Comparison of ENCODE assay signal across 15 mouse cellular contexts in the genomic region with DNA sequence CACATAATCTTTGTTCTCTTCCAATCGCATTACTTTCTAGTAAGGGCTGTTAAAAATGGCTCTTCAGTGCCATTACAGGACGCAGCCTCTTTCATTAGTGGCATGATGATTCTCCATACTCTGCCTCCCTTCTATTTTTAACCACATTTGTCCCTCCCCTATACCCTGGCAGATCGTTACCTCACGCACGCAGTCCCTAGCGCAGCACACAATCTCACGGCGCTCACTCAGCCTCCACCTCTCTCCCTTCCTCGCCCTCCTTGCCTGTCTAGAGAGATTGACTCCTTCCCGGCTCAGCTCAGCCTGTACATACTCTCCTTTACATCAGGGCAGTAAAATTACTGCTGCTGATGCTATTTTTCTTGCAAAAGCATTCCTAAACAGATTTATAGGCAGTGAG. TPM values are rescaled to one million over a fixed set of nuclear protein-coding genes. Genes with fewer than 3 reads are reported as not detected.
DNase-seq lines count a peak whose midpoint lies in the region; ATAC-seq and TF ChIP-seq lines count a peak whose summit lies in the region.
"Had no signal": no experiment of that assay in that cellular context is flagged by ENCODE, and none has a peak within 500 bp of the region (broad histone marks: within the 10 kb centered on the region; RNA-seq: fewer than 3 reads in every experiment).

No protein-coding gene starts in this region.

- H3K4me2 ChIP-seq in forebrain, postnatal 0 days (ENCODE audit: low read depth) = no peak overlapping the region
- H3K4me2 ChIP-seq in forebrain, embryonic 11.5 days (ENCODE audit: low read depth, low read length, severe bottlenecking) = no peak overlapping the region
- H3K4me2 ChIP-seq in midbrain, embryonic 14.5 days (ENCODE audit: low read length) = no peak overlapping the region
- H3K4me2 ChIP-seq in neural tube, embryonic 13.5 days = peak overlapping the region; percentile 6; the same call in 1 of the 2 replicates
- H3K4me2 ChIP-seq: liver, embryonic 15.5 days had no signal

- no peak for TF ChIP-seq CTCF in forebrain, postnatal 0 days (IDR thresholded peaks at IDR 0.05; ENCODE audit: low read depth)

- WGBS in forebrain, postnatal 0 days = 61% methylated on average over 10 of the region's 10 CpGs
- WGBS in forebrain, embryonic 11.5 days = 75% methylated on average over 10 of the region's 10 CpGs
- 81% methylated on average over 10 of the region's 10 CpGs for WGBS in midbrain, embryonic 14.5 days
- WGBS in midbrain, embryonic 10.5 days = 89% methylated on average over 10 of the region's 10 CpGs
- 66% methylated on average over 10 of the region's 10 CpGs for WGBS in neural tube, embryonic 13.5 days

- H3K27ac ChIP-seq in forebrain, postnatal 0 days (ENCODE audit: low read depth, low read length) = no peak overlapping the region
- H3K27ac ChIP-seq in forebrain, embryonic 11.5 days (ENCODE audit: low read depth, low read length) = no peak overlapping the region
- H3K27ac ChIP-seq in midbrain, embryonic 14.5 days (replicated peaks; ENCODE audit: low read depth, low read length) = no peak overlapping the region; the same call in 1 of the 2 replicates
- no peak overlapping the region for H3K27ac ChIP-seq in midbrain, embryonic 10.5 days (replicated peaks)
- peak overlapping the region; percentile 80 for H3K27ac ChIP-seq in neural tube, embryonic 13.5 days (replicated peaks)
- H3K27ac ChIP-seq: liver, embryonic 15.5 days had no signal

- no peak overlapping the region for H3K4me3 ChIP-seq in forebrain, postnatal 0 days (ENCODE audit: low read depth, low read length)
- H3K4me3 ChIP-seq in forebrain, embryonic 11.5 days (ENCODE audit: low read depth, low read length) = no peak overlapping the region
- H3K4me3 ChIP-seq in midbrain, embryonic 14.5 days (replicated peaks; ENCODE audit: low read depth, low read length) = no peak overlapping the region
- no peak overlapping the region for H3K4me3 ChIP-seq in midbrain, embryonic 10.5 days
- H3K4me3 ChIP-seq in neural tube, embryonic 13.5 days = no peak overlapping the region
- H3K4me3 ChIP-seq: liver, embryonic 15.5 days had no signal

- DNase-seq in forebrain, postnatal 0 days = no peak
- no peak for DNase-seq in forebrain, embryonic 11.5 days (ENCODE audit: low spot score)
- peak; percentile 21 for DNase-seq in midbrain, embryonic 14.5 days
- DNase-seq in midbrain, embryonic 10.5 days (ENCODE audit: low spot score) = no peak
- DNase-seq in heart, postnatal 4 days = peak; percentile 14
- no peak for DNase-seq in adrenal gland, postnatal 25 days
- DNase-seq in lung, adult 18-20 months = no peak
- DNase-seq: adrenal gland, adult 2 months; cerebellum, adult 9-10 months; right cerebral cortex, postnatal 4 days had no signal

- no peaks in the 10 kb centered on the region for H3K27me3 ChIP-seq in forebrain, postnatal 0 days (ENCODE audit: insufficient read depth, low read length)
- H3K27me3 ChIP-seq in forebrain, embryonic 11.5 days (ENCODE audit: control insufficient read depth, insufficient read depth, low read length) = no peaks in the 10 kb centered on the region
- H3K27me3 ChIP-seq in midbrain, embryonic 14.5 days (ENCODE audit: control insufficient read depth, insufficient read depth, low read length) = no peaks in the 10 kb centered on the region
- no peaks in the 10 kb centered on the region for H3K27me3 ChIP-seq in midbrain, embryonic 10.5 days (ENCODE audit: low read depth, poor library complexity, severe bottlenecking)
- no peaks in the 10 kb centered on the region for H3K27me3 ChIP-seq in neural tube, embryonic 13.5 days
- H3K27me3 ChIP-seq: liver, embryonic 15.5 days had no signal

- ATAC-seq in forebrain, postnatal 0 days = peak; percentile 62; the same call in 1 of the 2 replicates
- ATAC-seq in forebrain, embryonic 11.5 days (replicated peaks; ENCODE audit: low FRiP score) = no peak
- ATAC-seq in midbrain, embryonic 14.5 days (ENCODE audit: low FRiP score, low TSS enrichment) = no peak
- peak; percentile 87; the same call in 1 of the 2 replicates for ATAC-seq in neural tube, embryonic 13.5 days (ENCODE audit: low read depth)

- H3K9me3 ChIP-seq in forebrain, postnatal 0 days (ENCODE audit: low read length) = no peaks in the 10 kb centered on the region
- no peaks in the 10 kb centered on the region for H3K9me3 ChIP-seq in forebrain, embryonic 11.5 days (ENCODE audit: control insufficient read depth, low read length)
- no peaks in the 10 kb centered on the region for H3K9me3 ChIP-seq in midbrain, embryonic 14.5 days (ENCODE audit: control insufficient read depth, low read length)
- H3K9me3 ChIP-seq in midbrain, embryonic 10.5 days (replicated peaks) = no peaks in the 10 kb centered on the region
- no peaks in the 10 kb centered on the region for H3K9me3 ChIP-seq in neural tube, embryonic 13.5 days
- H3K9me3 ChIP-seq: liver, embryonic 15.5 days had no signal

- peaks cover 49% of the 10 kb centered on the region for H3K36me3 ChIP-seq in forebrain, postnatal 0 days (ENCODE audit: insufficient read depth)
- H3K36me3 ChIP-seq in forebrain, embryonic 11.5 days (ENCODE audit: control insufficient read depth, insufficient read depth, low read length) = no peaks in the 10 kb centered on the region; the same call in 1 of the 2 replicates
- H3K36me3 ChIP-seq in midbrain, embryonic 14.5 days (ENCODE audit: control insufficient read depth, insufficient read depth, low read length) = peaks cover 58% of the 10 kb centered on the region
- H3K36me3 ChIP-seq in midbrain, embryonic 10.5 days = peaks cover 86% of the 10 kb centered on the region
- peaks cover 63% of the 10 kb centered on the region for H3K36me3 ChIP-seq in neural tube, embryonic 13.5 days

- H3K4me1 ChIP-seq in forebrain, postnatal 0 days (ENCODE audit: insufficient read depth) = no peaks in the 10 kb centered on the region
- no peaks in the 10 kb centered on the region for H3K4me1 ChIP-seq in forebrain, embryonic 11.5 days (replicated peaks; ENCODE audit: control insufficient read depth, insufficient read depth, low read length)
- no peaks in the 10 kb centered on the region for H3K4me1 ChIP-seq in midbrain, embryonic 14.5 days (ENCODE audit: control insufficient read depth, insufficient read depth, low read length)
- no peaks in the 10 kb centered on the region for H3K4me1 ChIP-seq in midbrain, embryonic 10.5 days
- H3K4me1 ChIP-seq in neural tube, embryonic 13.5 days (replicated peaks) = peaks cover 11% of the 10 kb centered on the region; the same call in 1 of the 2 replicates
- H3K4me1 ChIP-seq: liver, embryonic 15.5 days had no signal

- no peak overlapping the region for H3K9ac ChIP-seq in forebrain, postnatal 0 days
- H3K9ac ChIP-seq in forebrain, embryonic 11.5 days (ENCODE audit: low read length) = no peak overlapping the region
- H3K9ac ChIP-seq in midbrain, embryonic 14.5 days (replicated peaks; ENCODE audit: low read length) = no peak overlapping the region
- no peak overlapping the region; the same call in 1 of the 2 replicates for H3K9ac ChIP-seq in neural tube, embryonic 13.5 days
- H3K9ac ChIP-seq: liver, embryonic 15.5 days had no signal

RNA-seq across cellular contexts. Expression of a gene that starts 38.6 kb away (rescaled TPM):
- total RNA-seq in forebrain, postnatal 0 days (2014; rRNA removed) = 20.6 and 26.5 TPM in 2 replicates
- 11.0 and 15.5 TPM in 2 replicates for polyA plus RNA-seq in forebrain, postnatal 0 days (2015; fragmentation: Nextera tagmentation; extraction: Ambion mirVana)
- 39.0 and 41.5 TPM in 2 replicates for polyA plus RNA-seq in forebrain, embryonic 11.5 days (2014; fragmentation: Nextera tagmentation; extraction: Ambion mirVana)
- 22.4 and 26.8 TPM in 2 replicates for polyA plus RNA-seq in midbrain, embryonic 14.5 days (2014; fragmentation: Nextera tagmentation; extraction: Ambion mirVana)
- 34.1 and 34.8 TPM in 2 replicates for polyA plus RNA-seq in midbrain, embryonic 10.5 days (2016; fragmentation: Nextera tagmentation; extraction: Ambion mirVana)
- 10 to 100 TPM; 17.8 to 19.2 TPM for total RNA-seq in heart, postnatal 4 days (2021)
- polyA plus RNA-seq in neural tube, embryonic 13.5 days (2015; fragmentation: Nextera tagmentation; extraction: Ambion mirVana) = 27.0 and 27.5 TPM in 2 replicates
- 28.2 and 33.9 TPM in 2 replicates for total RNA-seq in adrenal gland, postnatal 25 days (2021)

RNA-seq across cellular contexts. Expression of a gene that starts 38.7 kb away (rescaled TPM):
- total RNA-seq in forebrain, postnatal 0 days (2014; rRNA removed) = 24.4 and 31.0 TPM in 2 replicates
- 182 and 197 TPM in 2 replicates for polyA plus RNA-seq in forebrain, postnatal 0 days (2015; fragmentation: Nextera tagmentation; extraction: Ambion mirVana)
- 67.9 and 81.3 TPM in 2 replicates for polyA plus RNA-seq in forebrain, embryonic 11.5 days (2014; fragmentation: Nextera tagmentation; extraction: Ambion mirVana)
- 95.5 and 116 TPM in 2 replicates for polyA plus RNA-seq in midbrain, embryonic 14.5 days (2014; fragmentation: Nextera tagmentation; extraction: Ambion mirVana)
- polyA plus RNA-seq in midbrain, embryonic 10.5 days (2016; fragmentation: Nextera tagmentation; extraction: Ambion mirVana) = 52.9 and 61.0 TPM in 2 replicates
- total RNA-seq in heart, postnatal 4 days (2021) = 1 to 10 TPM; 4.1 to 5.5 TPM
- polyA plus RNA-seq in neural tube, embryonic 13.5 days (2015; fragmentation: Nextera tagmentation; extraction: Ambion mirVana) = 106 and 116 TPM in 2 replicates
- 6.6 and 8.6 TPM in 2 replicates for total RNA-seq in adrenal gland, postnatal 25 days (2021)
- total RNA-seq: hematopoietic stem cell, adult 5-6 weeks; megakaryocyte progenitor cell, adult 5-6 weeks; neutrophil, adult 5-6 weeks had no signal

Comparison
In these comparisons a context has a peak if more than half of its experiments do, and no peak if none do; other contexts are left out.
1. ATAC-seq: peak in forebrain, postnatal 0 days (single experiment) and neural tube, embryonic 13.5 days (single experiment); none in forebrain, embryonic 11.5 days (single experiment) and midbrain, embryonic 14.5 days (single experiment).
2. DNase-seq: peak in midbrain, embryonic 14.5 days (single experiment) and heart, postnatal 4 days (single experiment); none in forebrain, postnatal 0 days (single experiment), forebrain, embryonic 11.5 days (single experiment), midbrain, embryonic 10.5 days (single experiment), adrenal gland, postnatal 25 days (single experiment) and lung, adult 18-20 months (0 of 2).